Mouse (Mus musculus) spleen, adult 2 months (tissue): ENCODE measurements around the gene Akap13.

Source experiments
- CTCF ChIP-seq: fragments of 200-500 bp; IDR thresholded peaks from 2 replicates; pipeline ENCODE4 v1.5.1; 2011; ENCODE audit warnings: mild to moderate bottlenecking, inconsistent platforms; ENCODE audit not compliant: insufficient read depth, insufficient read length, insufficient replicate concordance; ENCODE audit errors: extremely low read depth
- POLR2A ChIP-seq: fragments of 200-500 bp; IDR thresholded peaks from 2 replicates; pipeline ENCODE4 v1.6.1; 2011; ENCODE audit warnings: low read depth, low read length, inconsistent platforms

- TF ChIP-seq CTCF (no peak), POLR2A (no peak)
Measured at GRCm38 (mm10) chr7:75750581-75750980, 295.2 kb downstream of the Akap13 start.
